In genomic region chr8:106687479-106687878, GRCm38 (mm10) we compare ENCODE assay signal across 9 mouse cellular contexts. TPM values are rescaled to one million over a fixed set of nuclear protein-coding genes. Genes with fewer than 3 reads are reported as not detected.
A peak's percentile ranks its signal among the peaks of the same experiment; 100 is the strongest.
DNase-seq lines count a peak whose midpoint lies in the region; ATAC-seq and TF ChIP-seq lines count a peak whose summit lies in the region.
"Had no signal": no experiment of that assay in that cellular context is flagged by ENCODE, and none has a peak within 500 bp of the region (broad histone marks: within the 10 kb centered on the region; RNA-seq: fewer than 3 reads in every experiment).

No protein-coding gene starts in this region.

- no peak overlapping the region for H3K4me3 ChIP-seq in layer of hippocampus, adult 2 months
- no peak overlapping the region for H3K4me3 ChIP-seq in MEL (ENCODE audit: control insufficient read depth in 1 of 2, insufficient read depth in 1 of 2, low read depth in 2 of 2, low read length in 2 of 2)
- H3K4me3 ChIP-seq: heart, embryonic 15.5 days; myocyte had no signal

- no peak overlapping the region for H3K9ac ChIP-seq in MEL (ENCODE audit: control insufficient read depth, low read depth, low read length, poor library complexity, severe bottlenecking)
- H3K9ac ChIP-seq: heart, embryonic 15.5 days had no signal

- H3K36me3 ChIP-seq in MEL (ENCODE audit: control insufficient read depth in 1 of 2, insufficient read depth in 2 of 2, low read length in 2 of 2): peaks cover 0 to 3% of the 10 kb centered on the region in 2 experiments; a peak in 1 of 4 replicates
- H3K36me3 ChIP-seq: heart, embryonic 15.5 days had no signal

- H3K79me2 ChIP-seq in MEL (ENCODE audit: control insufficient read depth, insufficient read depth, low read length, poor library complexity): peaks cover 3% of the 10 kb centered on the region; the same call in 1 of the 2 replicates

- no peaks in the 10 kb centered on the region for H3K4me1 ChIP-seq in MEL (ENCODE audit: control insufficient read depth in 1 of 2, insufficient read depth in 2 of 2, low read length in 2 of 2)

- TF ChIP-seq RAD21 in MEL (IDR thresholded peaks at IDR 0.05; ENCODE audit: low read depth, low read length): peak; percentile 66

- peak; percentile 27 to 33 for DNase-seq in layer of hippocampus, adult 2 months (ENCODE audit: low spot score in 2 of 2)
- no peak for DNase-seq in layer of hippocampus, adult 9-10 months (ENCODE audit: low spot score)
- DNase-seq in MEL (ENCODE audit: low read depth, low spot score): peak; percentile 75
- DNase-seq in urinary bladder, postnatal 25 days (ENCODE audit: low spot score): no peak
- no peak for DNase-seq in urinary bladder, adult 18-20 months (ENCODE audit: low spot score in 2 of 2)

- no peak for TF ChIP-seq EP300 in MEL (IDR thresholded peaks at IDR 0.05; ENCODE audit: low read depth in 1 of 2, low read length in 2 of 2)

- ATAC-seq in CD4-positive, CD25-positive, alpha-beta regulatory T cell, adult 4 months: peak; percentile 44
- peak; percentile 42 for ATAC-seq in granulocyte monocyte progenitor cell, adult 5-6 weeks (replicated peaks; ENCODE audit: poor library complexity, severe bottlenecking)

- no peaks in the 10 kb centered on the region for H3K27me3 ChIP-seq in MEL (ENCODE audit: control insufficient read depth in 1 of 2, insufficient read depth in 2 of 2, low read length in 2 of 2)
- H3K27me3 ChIP-seq: heart, embryonic 15.5 days had no signal

- TF ChIP-seq POLR2A in MEL (IDR thresholded peaks at IDR 0.05; ENCODE audit: control insufficient read depth in 1 of 2, insufficient read depth in 1 of 2, low read depth in 1 of 2, low read length in 2 of 2, poor library complexity in 1 of 2): no peak

- no peak overlapping the region for H3K27ac ChIP-seq in layer of hippocampus, adult 2 months
- no peak overlapping the region for H3K27ac ChIP-seq in MEL (ENCODE audit: control insufficient read depth, low read depth, low read length)
- H3K27ac ChIP-seq: heart, embryonic 15.5 days had no signal

- peak; percentile 75 for TF ChIP-seq CTCF in layer of hippocampus, adult 2 months (conservative IDR thresholded peaks at IDR 0.05)
- TF ChIP-seq CTCF in MEL (IDR thresholded peaks at IDR 0.05 in 2 of 3, conservative IDR thresholded peaks at IDR 0.05 in 1 of 3; ENCODE audit: control insufficient read depth in 1 of 3, insufficient read depth in 1 of 3, low read depth in 2 of 3, low read length in 3 of 3, poor library complexity in 1 of 3, severe bottlenecking in 1 of 3): peak; percentile 46 to 74 (median 65)

- H3K9me3 ChIP-seq in MEL (replicated peaks; ENCODE audit: insufficient read depth, low read length): no peaks in the 10 kb centered on the region
- H3K9me3 ChIP-seq: heart, embryonic 15.5 days had no signal

TF ChIP-seq in MEL, 35 proteins besides CTCF, POLR2A, EP300 and RAD21:
- TF ChIP-seq SMC3 (IDR thresholded peaks at IDR 0.05; ENCODE audit: low read depth, low read length) (peak; percentile 42), USF2 (IDR thresholded peaks at IDR 0.05; ENCODE audit: borderline replicate concordance in 1 of 2, insufficient read depth in 1 of 2, low read depth in 1 of 2, low read length in 2 of 2) (no peak), ZC3H11A (IDR thresholded peaks at IDR 0.05; ENCODE audit: low read depth, low read length) (peak; percentile 16; the same call in 1 of the 2 replicates), RCOR1 (IDR thresholded peaks at IDR 0.05; ENCODE audit: low read depth, low read length) (peak; percentile 27; the same call in 1 of the 2 replicates), ZNF384 (IDR thresholded peaks at IDR 0.05; ENCODE audit: low read depth, low read length) (peak; percentile 71; the same call in 1 of the 2 replicates), HCFC1 (IDR thresholded peaks at IDR 0.05; ENCODE audit: low read depth, low read length) (no peak)

RNA-seq across cellular contexts. Expression of gene Tango6, which starts 4.6 kb away (rescaled TPM):
- total RNA-seq in layer of hippocampus, adult 2 months (2021): 1 to 10 TPM; 6.7 to 6.9 TPM
- polyA plus RNA-seq in CD4-positive, CD25-positive, alpha-beta regulatory T cell, adult 4 months (2017; shearing (Covaris generic)): 10 to 100 TPM in 1 of 2 experiments, 1 to 10 TPM in 1; 8.6 to 16.3 TPM
- total RNA-seq in MEL (2012; rRNA removed): 3.0 and 3.3 TPM in 2 replicates
- 1 to 10 TPM in 1 of 2 experiments, not detected in 1; 6.1 TPM for polyA plus RNA-seq in MEL (2012; ENCODE audit: insufficient read depth in 1 of 2, insufficient read length in 2 of 2, low read depth in 1 of 2, low replicate concordance in 2 of 2, missing spikeins in 1 of 2)
- 8.2 and 12.5 TPM in 2 replicates for total RNA-seq in granulocyte monocyte progenitor cell, adult 5-6 weeks (2014; fragmentation: Nextera tagmentation)
- total RNA-seq in granulocyte monocyte progenitor cell, adult 5-6 weeks (2017): 6.2 and 7.0 TPM in 2 replicates

Comparison
In these comparisons a context has a peak if more than half of its experiments do, and no peak if none do; other contexts are left out.
1. DNase-seq: peak in layer of hippocampus, adult 2 months (2 of 2) and MEL (single experiment); none in layer of hippocampus, adult 9-10 months (single experiment), urinary bladder, postnatal 25 days (single experiment) and urinary bladder, adult 18-20 months (0 of 2).